Mouse (Mus musculus): Measurements from ENCODE around the gene Cblb.

GRCm38 (mm10) chr16:52173253-52173652 lies 142.2 kb downstream of the Cblb start:
- TF ChIP-seq FLI1 (IDR thresholded peaks at IDR 0.05; ENCODE audit: low read length), result no peak
- no peak for TF ChIP-seq GATA1 (IDR thresholded peaks at IDR 0.05; ENCODE audit: borderline replicate concordance, low read length)

All from megakaryocyte, embryonic 14.5 days (primary cell).